Mouse (Mus musculus) testis, postnatal 10 days (tissue): Measurements from ENCODE around the gene Acyp2.

Experiments
- DNase-seq: peaks from one replicate; pipeline ENCODE4 v3.0.0; 2021; ENCODE audit warnings: low spot score

Acyp2 gene

GRCm38 (mm10) chr11:30580008-30580407 lies 69.4 kb downstream of the Acyp2 start:
- DNase-seq, result no peak

GRCm38 (mm10) chr11:30578931-30579330 lies 70.5 kb downstream of the Acyp2 start:
- no peak for DNase-seq

DNA sequence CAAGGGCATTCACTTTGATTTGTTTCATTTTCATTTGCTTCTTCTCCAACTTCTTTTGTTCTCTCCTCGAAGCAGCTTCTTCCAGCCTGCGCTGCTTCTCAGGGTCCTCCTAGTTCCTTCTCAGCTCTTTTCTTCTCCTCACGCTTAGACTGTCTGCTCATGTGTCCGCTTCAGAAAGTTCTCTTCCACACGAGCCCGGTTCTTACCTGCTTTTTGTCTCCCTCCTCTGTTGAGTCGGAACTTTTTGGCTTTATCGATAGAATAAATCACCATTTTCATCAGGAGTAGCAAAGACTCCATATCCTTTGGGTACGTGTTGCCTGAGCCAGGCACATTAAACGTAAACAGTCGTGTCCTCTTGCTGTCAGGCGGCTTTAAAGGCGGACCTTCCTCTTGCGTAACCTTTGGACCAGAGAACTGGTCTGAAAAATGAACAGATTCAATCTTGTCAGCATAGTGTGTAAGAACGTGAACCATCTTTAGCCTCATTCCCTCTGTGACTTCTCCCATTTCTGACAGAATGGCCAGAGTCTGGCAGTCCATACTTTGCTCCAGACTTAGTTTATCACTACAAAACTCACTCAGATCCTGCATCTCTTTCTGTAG lies 76.5 kb downstream of the Acyp2 start:
- DNase-seq, result no peak

DNA sequence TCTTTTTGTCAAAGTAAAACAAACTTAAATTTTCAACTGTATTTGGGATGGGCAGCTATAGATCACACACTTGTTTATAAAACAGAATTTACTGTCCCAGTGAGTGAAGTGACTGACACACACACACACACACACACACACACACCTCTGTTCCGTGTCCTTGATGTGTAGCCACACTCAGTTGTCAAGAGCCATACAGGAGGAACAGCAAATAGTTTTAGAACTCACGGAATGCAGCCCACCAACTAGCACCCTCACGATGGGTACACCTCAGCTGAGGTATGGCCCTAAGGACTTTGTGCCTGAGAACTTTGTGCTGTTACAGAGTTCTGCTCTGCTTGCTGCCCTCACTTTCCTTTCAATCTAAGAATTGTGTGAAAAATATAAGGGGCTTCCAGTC lies 78.8 kb downstream of the Acyp2 start:
- no peak for DNase-seq

DNA sequence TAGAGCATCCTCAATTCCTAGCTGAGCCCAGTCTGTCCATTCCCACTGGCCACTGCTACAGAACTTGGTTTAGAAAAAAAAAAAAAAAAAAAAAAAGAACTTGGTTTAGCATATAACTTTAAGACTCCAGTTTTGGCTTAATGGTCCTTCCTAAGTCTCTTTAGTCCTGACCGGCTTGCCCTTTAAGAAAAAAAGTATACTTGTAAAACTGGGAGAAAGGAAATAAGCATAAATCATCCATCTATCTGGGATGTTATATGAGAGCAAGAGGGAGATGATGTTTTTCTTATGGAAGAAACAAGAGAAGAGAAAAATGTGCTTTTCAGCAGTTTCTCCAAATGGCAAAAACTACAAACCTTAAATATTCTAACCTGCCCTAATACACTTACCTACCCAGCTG lies 89.2 kb downstream of the Acyp2 start:
- no peak for DNase-seq

- DNase-seq, result no peak
Observed at GRCm38 (mm10) chr11:30553408-30553807, 96.0 kb downstream of the Acyp2 start.

- no peak for DNase-seq
Observed at GRCm38 (mm10) chr11:30517133-30517532, 132.3 kb downstream of the Acyp2 start.

- no peak for DNase-seq
Observed at GRCm38 (mm10) chr11:30508178-30508577, 141.2 kb downstream of the Acyp2 start.

- no peak for DNase-seq
Observed at GRCm38 (mm10) chr11:30498738-30499355, 150.5 kb downstream of the Acyp2 start.

GRCm38 (mm10) chr11:30497151-30497550 lies 152.2 kb downstream of the Acyp2 start:
- no peak for DNase-seq

GRCm38 (mm10) chr11:30491515-30492260 lies 157.7 kb downstream of the Acyp2 start:
- DNase-seq, result no peak

DNA sequence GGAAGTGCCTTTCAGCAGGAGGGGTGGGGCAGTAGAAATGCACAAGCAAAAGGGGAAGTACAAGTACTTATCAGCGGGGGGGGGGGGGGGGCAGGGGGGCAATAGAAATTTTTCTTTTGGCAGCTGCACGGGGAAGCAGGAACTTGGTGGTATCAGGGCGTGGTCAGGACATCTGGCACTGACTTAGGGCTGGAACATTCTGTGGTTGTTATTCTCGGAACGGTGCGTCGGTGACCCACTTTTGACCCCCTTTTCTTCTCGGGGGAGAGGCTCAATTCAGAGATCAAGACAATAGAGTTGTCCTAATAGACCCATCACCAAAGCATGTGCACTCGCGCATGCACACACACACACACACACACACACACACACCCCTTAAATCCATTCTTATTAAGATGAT lies 161.2 kb downstream of the Acyp2 start:
- no peak for DNase-seq

DNA sequence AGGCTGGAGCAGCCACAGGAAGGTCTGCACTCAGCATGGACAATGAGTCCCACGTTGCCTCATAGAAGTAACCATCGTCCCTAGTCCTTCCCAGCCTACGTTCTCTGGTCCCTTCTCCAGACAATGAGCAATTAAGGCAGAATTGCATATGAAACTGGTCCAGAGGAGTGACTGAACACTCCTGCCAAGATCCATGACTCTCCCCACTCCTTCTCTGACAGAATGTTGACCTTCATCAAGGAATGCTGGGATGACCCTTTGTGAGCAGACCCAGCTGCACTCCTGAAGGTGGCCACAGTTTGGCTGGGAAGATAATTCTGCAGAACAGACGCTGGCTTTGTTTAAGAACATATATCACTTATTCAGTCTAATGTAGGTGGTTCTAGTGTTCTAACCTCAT lies 166.1 kb downstream of the Acyp2 start:
- no peak for DNase-seq

- DNase-seq, result peak; percentile 87
Observed at GRCm38 (mm10) chr11:30471751-30472593, 177.4 kb downstream of the Acyp2 start, which contains the start of gene 4930505A04Rik. TSS of gene 4930505A04Rik (minus strand) at chr11:30471827.

DNA sequence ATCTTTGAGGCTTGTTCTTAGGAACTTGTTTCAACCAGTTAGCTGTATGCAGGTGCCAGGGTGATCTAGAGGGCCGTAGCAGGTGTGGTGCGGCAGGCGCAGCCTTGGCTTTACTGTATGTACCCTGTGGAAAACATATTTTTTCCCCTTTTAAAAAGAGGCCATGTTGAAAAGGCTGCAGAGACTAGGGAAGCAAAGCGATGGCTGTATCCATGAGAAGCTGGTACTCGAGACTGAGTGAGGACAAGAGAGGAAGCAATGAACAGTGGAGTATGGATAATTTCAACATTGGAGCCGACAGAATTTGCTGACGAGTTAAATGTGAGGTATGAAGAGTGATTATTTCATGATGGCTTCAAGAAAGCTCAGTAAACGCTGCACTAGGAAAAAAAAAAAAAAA lies 178.2 kb downstream of the Acyp2 start:
- no peak for DNase-seq
